Mouse (Mus musculus) CD4-positive, CD25-positive, alpha-beta regulatory T cell, adult 2 months (primary cell): Measurements from ENCODE around the gene Epha2.
A peak's percentile ranks its signal among the peaks of the same experiment; 100 is the strongest.

ENCODE experiments used
- DNase-seq: peaks from one replicate; pipeline ENCODE4 v3.0.0-alpha.2; 2012; ENCODE audit warnings: low read depth, low spot score

Gene Epha2

DNA sequence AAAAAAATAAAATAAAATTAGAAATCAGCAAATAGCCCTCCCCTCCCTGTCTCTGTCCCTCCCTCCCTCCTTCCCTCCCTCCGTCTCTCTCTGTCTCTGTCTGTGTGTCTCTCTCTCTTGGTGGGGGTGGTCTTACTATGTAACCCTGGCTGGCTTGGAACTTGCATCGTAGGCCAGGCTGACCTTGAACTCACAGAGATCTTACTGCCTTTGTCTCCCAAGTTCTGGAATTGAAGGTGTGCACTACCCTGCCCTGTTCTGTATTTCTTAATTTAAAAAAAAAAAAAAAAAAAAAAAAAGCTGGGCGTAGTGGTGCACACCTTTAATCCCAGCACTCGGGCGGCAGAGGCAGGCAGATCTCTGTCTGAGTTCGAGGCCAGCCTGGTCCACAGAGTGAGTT is 21.3 kb upstream of the Epha2 start:
- no peak for DNase-seq

GRCm38 (mm10) chr4:141280471-141280870 is 20.6 kb upstream of the Epha2 start:
- DNase-seq, result no peak

DNA sequence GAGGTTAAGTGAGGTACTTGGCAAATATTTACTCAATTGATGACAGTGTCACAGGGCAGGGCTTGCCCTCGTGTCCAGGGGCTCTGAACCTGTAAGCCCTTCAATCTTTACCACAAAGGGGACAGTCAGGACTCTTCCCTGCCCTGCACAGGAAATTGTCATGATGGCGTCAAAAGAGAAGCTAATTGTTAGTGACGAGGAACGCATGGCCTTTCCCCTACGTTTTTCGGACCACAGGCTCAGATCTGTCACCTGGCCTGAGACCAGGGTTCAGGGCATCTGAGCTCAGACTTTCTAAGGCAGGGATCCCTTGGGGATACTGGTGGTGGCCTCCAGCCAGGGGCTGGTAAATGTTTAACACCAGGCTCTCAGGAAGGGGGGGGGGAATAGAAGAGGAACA is 19.9 kb upstream of the Epha2 start:
- no peak for DNase-seq

GRCm38 (mm10) chr4:141281578-141281977 is 19.5 kb upstream of the Epha2 start:
- no peak for DNase-seq

- DNase-seq, result no peak
Observed at GRCm38 (mm10) chr4:141282087-141282486, 19.0 kb upstream of the Epha2 start.

- DNase-seq, result no peak
Observed at GRCm38 (mm10) chr4:141282623-141283022, 18.4 kb upstream of the Epha2 start.

DNA sequence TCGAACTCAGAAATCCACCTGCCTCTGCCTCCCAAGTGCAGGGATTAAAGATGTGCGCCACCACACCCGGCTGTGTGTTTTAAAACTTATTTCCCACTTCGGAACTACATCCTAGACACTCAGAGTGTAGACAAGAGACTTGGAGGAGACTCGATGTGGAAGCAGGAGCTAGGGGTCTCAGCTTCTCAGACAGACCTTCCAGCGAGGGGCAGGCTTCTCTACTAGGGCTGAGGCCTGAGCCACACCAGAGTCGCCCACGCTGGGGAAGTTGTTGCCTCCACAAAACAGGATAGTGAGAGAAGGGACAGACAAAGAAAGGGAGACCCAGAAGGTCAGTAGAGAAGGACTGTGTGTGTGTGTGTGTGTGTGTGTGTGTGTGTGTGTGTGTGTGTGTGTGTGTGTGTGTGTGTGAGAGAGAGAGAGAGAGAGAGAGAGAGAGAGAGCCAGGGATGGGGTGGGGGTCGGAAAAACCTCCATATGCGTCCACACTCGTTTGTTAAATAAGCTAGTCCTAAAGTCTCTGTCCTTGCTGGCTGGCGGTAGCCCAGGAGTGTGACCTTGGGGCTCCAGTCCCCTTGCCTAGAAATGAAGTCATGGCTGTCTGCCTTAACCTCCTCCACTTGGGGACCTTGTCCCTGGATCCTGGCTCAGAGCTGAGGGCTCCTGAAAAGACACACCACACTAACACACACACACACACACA is 17.7 kb upstream of the Epha2 start:
- DNase-seq, result no peak

GRCm38 (mm10) chr4:141283879-141284411 is 17.1 kb upstream of the Epha2 start:
- DNase-seq, result no peak

- DNase-seq, result no peak
Observed at GRCm38 (mm10) chr4:141284486-141284885, 16.6 kb upstream of the Epha2 start.

DNA sequence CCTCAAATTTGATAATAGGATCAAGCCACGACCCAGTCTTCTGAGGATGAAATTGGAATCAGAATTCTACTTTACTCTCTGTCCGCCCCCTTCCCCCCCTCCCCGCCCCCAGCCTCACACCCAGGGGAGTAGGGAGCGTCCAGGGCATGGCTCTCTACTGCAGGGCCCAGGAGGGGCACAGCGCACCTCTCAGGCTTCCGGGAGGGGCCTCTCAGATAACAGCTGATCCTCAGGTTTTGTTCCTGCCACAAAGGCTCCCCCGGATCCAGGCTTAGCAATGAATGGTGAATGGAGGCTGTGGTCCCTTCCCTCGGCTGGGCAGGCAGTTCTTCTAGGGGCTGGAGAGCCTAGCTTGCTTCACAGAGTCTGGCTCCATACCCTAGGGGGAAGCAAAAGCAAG is 15.9 kb upstream of the Epha2 start:
- no peak for DNase-seq

- DNase-seq, result no peak
Observed at GRCm38 (mm10) chr4:141286860-141287517, 14.1 kb upstream of the Epha2 start.

- DNase-seq, result no peak
Observed at GRCm38 (mm10) chr4:141287518-141288004, 13.5 kb upstream of the Epha2 start.

GRCm38 (mm10) chr4:141288152-141288551 is 12.9 kb upstream of the Epha2 start:
- DNase-seq, result no peak

GRCm38 (mm10) chr4:141291571-141292375 is 9.3 kb upstream of the Epha2 start:
- no peak for DNase-seq

DNA sequence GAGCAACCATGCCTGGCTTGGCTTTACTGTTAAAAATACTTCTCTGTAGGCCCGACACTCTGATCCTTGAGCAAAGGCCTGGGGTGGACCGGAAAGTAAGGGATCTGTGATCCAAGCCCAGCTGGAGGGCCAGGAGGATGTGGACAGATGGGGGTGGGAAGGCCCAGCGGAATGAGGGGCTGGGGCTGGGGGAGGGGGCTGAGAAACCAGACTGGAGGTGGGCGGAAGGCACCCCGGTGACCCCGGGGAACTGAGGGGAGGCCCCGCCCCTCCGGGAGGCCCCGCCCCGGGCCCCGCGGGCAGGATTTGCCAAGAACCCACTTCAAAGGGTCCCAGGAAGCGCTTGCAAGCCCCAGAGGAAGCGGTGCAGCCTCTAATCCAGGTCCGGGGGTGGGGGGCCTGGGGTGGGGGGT is 5.3 kb upstream of the Epha2 start:
- DNase-seq, result peak; percentile 11

- DNase-seq, result no peak
Observed at GRCm38 (mm10) chr4:141297934-141298333, 3.1 kb upstream of the Epha2 start.

DNA sequence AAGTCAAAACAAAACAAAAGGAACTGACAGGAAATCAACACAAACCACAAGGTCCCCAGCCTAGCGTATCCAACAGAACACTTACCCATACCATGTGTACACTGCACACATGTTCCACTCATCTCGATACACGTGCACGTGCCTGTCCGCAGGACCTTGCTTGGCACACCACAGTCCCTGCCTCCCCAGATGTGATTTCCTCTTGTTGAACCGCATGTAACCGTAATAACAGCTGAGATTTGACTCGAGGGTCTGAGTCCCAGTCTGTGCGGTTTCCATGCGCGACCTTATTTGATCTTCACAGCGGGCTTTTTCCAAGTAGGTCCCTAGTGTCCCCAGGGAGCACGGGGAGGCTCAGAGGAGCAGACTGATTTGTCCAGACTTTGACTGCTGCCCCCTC is 1.7 kb upstream of the Epha2 start:
- peak; percentile 13 for DNase-seq

GRCm38 (mm10) chr4:141300196-141300595 is 844 bp upstream of the Epha2 start:
- no peak for DNase-seq

DNA sequence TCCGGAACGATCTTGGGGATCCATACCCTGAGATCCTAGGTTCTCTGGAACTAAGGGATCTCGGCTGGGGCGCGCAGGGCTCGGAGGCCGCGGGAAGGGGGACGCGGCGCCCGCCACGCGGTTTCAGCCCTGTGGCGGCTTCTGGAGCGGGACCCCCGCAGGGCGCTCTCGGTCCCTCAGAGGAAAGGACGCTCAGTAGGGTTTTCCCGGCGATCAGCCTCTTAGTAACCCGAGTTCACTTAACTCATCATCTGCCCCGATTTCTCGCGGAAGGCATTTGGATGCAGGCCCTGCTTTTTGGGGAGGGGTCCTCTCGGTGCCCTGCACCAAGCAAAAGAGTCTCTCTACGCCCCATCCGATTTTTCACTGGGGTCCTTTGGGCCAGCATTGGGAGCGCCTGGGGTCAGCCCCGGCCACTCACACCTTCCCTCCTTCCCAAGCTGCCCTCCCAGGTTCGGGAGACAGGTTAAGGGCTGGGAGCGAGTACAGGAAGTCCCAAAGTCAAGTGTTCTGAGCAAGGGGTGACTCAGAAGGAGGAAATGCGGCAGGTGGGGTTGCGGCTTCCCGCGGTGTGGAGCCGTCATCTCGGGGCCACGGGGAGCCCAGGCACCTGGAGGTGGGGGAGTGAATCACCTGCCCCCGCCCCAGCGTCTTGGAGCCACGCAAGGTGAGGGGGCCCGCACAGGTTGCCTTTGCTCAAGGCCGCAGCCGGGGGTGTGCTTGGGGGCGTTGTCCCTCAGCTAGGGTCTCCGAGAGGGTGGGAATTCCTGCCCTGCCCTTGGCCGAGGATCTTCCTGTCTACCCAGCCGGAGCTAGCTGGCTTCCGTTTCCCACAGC is 769 bp downstream of the Epha2 start:
- DNase-seq, result peak; percentile 18

DNA sequence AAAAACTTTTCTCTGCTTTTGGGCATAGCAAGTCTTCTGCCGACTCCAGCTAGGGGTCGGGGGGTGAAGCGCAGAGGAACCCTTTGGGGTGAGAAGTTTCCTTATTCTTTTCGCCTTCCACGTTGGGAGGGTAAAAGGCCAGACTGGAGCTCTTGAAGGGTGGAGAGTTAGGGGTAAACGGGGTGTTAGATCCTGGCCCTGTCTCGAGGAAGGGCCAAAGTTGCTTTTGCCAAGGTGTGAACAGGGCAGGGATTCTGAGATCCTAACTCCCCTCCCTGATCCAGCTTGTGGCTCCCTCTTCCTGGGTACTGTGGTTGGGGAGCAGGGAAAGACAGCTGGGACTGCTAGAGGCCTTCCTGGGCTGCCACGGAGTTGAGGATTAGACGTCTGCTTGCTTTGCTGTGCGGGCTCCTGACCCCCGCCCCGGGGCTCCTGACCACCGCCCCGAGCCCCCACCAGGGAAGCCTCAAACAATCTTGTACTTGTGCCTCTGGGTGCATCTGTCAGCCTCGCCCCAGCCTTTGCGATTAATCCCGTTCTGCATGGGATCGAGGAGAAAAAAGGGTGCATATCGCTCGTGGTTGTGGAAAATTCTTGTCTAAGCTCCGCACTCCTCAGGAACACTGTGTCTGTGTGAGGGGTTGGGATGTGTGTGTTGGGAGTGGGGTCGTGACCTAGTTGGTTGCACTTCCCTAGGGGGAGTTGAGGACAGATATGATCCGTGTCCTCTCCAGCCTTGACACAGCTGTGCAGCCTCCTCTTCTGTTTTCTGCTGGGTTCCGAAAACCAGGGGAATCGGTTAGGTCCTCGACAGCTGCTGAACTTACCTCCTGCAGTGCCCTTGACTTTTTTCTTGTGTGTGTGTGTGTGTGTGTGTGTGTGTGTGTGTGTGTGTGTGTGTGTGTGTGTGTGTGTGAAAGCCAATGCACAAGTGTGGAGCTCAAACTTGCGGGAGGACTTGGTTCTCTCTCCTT is 1.7 kb downstream of the Epha2 start:
- no peak for DNase-seq
